Mouse (Mus musculus): Measurements from ENCODE around the gene Zfp40.
A peak's percentile ranks its signal among the peaks of the same experiment; 100 is the strongest.

Zfp40 gene

DNA sequence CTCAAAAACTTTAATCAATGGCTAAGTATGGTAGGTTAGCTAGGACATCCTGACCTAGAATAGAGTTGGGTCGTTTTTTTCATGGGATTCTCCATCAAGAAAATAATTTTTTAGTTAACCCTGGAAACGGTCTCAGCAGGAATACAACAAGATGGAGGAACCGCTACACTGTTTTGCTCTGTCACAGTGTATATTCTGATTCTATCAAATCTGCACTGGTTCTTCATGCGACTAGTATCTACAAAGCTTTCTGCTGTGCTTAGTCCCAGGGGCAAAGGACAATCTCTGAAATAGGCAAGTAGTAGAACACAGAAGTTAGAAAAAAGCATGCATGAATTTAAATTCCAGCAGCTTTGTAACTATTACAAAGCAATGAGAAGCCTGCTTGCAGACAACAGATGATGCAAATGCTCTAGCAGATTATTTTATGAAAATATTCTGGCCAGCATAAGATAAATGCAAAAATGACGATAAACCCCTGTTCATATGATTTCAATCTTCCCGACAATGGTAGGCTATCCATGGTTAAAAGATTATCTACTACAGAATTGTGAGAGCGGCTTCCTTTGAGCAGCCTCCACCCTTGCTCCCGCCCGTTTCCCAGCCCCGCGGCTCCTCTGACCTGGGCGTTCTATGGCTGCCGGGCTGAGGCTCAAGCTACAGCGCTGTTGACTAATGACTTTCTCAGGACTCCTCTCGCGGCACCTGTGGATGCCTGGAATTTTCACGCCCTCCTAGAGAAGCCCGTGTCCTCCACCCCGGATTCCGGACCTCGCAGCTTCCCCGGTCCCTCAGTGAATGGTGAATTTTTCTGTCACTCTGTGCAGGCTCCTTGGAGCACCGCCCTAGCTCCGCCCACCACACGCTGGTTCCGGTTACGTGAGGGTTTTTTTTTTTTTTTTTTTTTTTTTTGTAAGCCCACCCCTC lies at the start of gene Zfp40:
Gene Zfp40, minus strand, starts transcription at position 800 of the 927 bp plus-strand sequence.
- peak; percentile 97 for DNase-seq (ENCODE audit: low read depth, low spot score)

DNA sequence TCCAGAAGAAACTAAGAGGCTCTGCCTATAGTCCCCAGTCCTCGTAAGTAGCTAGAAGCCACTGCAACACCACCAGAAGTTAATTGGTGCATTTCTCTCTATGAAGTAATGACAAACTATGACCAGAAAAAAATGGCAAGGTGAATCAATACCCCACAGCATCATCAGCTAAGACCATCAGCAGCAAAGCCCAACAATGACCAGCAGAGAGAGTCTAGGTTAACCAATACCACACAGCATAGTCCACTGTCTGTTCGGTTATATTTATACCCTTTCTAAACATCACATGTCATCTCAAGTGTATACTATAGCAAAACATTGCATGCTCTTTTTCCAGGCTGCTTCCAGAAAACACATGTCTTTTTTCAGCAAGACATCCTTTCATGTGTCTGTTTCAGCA lies 25.3 kb upstream of the Zfp40 start:
- DNase-seq (ENCODE audit: low read depth, low spot score): no peak

DNA sequence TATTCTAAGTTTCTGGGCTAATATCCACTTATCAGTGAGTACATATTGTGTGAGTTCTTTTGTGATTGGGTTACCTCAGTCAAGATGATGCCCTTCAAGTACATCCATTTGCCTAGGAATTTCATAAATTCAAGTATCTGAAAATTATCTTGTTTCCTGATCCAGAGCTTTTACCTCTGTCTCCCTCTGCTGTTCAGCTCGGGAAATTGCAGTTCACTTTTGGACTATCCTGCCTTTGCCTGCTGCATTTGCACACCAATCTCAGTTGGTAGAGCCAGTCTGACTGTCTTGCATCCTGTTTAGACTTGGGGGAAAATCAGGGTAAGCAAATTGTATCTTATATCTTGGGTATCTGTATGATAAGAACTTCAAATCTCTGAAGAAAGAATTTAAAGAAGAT lies 6.8 kb upstream of the Zfp40 start:
- peak; percentile 71 for DNase-seq (ENCODE audit: low read depth, low spot score)

DNA sequence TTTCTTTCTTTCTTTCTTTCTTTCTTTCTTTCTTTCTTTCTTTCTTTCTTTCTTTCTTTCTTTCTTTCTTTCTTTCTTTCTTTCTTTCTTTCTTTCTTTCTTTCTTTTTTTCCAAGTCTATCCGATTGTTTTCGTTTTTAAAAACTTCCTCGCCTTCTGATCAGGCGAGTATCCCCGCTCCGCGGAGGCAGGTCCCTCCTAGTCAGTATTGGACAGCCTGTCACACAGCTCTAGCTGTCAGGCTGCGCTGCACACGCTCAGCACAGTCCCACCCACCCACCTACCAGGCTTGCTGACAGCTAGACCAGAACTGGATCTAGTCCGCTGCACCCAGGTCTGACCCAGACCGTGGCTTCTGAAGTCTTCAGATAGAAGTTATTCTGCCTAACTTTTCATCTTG lies 389 bp upstream of the Zfp40 start:
- peak; percentile 64 for DNase-seq (ENCODE audit: low read depth, low spot score)

DNA sequence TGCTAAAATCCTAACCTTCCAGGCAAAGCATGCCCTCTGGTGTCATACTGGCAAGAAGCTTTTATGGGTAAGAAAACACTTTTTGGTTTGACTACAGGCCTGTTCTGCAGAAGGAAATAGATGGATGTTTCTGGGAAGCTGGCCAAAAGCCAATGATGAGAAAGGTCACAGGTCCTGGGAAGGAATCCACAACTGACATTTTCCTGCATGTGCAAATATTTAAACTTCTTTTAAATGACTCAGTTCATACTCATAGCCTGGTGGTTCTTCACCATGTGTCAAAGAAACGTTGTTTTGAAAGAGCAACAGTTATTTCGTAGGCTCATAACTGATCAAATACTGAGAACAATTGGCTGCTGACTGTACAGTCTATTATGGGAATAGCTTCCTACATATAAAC lies 5.4 kb downstream of the Zfp40 start:
- DNase-seq (ENCODE audit: low read depth, low spot score): peak; percentile 88
